Mouse (Mus musculus) cerebellum, postnatal 14 days (tissue): Measurements from ENCODE around the gene Swap70.
A peak's percentile ranks its signal among the peaks of the same experiment; 100 is the strongest.
"Not testable (repeated sequence)": the region's sequence is repeated elsewhere in the genome, so short reads cannot be mapped to it uniquely, and the experiment has no call there.

ENCODE experiments used
- DNase-seq, 2 experiments: peaks; one replicate each; pipeline ENCODE4 v3.0.0; 2021; ENCODE audit warnings: mixed read lengths in 2 of 2

Gene Swap70

GRCm38 (mm10) chr7:110221586-110222481 lies at the start of gene Swap70:
Gene Swap70, plus strand, starts transcription at chr7:110221711.
- peak; percentile 81 for DNase-seq

- DNase-seq, result no peak
Observed at GRCm38 (mm10) chr7:110179208-110179607, 42.3 kb upstream of the Swap70 start.

GRCm38 (mm10) chr7:110180613-110181012 lies 40.9 kb upstream of the Swap70 start:
- no peak for DNase-seq

- DNase-seq, result no peak
Observed at GRCm38 (mm10) chr7:110181446-110181845, 40.1 kb upstream of the Swap70 start.

GRCm38 (mm10) chr7:110184608-110185007 lies 36.9 kb upstream of the Swap70 start:
- no peak for DNase-seq

- no peak for DNase-seq
Observed at GRCm38 (mm10) chr7:110189951-110190350, 31.6 kb upstream of the Swap70 start.

- DNase-seq, result no peak
Observed at GRCm38 (mm10) chr7:110193186-110193585, 28.3 kb upstream of the Swap70 start.

- DNase-seq, result no peak
Observed at GRCm38 (mm10) chr7:110197176-110197575, 24.3 kb upstream of the Swap70 start.

GRCm38 (mm10) chr7:110201933-110202332 lies 19.6 kb upstream of the Swap70 start:
- DNase-seq, result no peak

- DNase-seq, result no peak
Observed at GRCm38 (mm10) chr7:110204208-110204607, 17.3 kb upstream of the Swap70 start.

GRCm38 (mm10) chr7:110208341-110208740 lies 13.2 kb upstream of the Swap70 start:
- DNase-seq, result no peak

- DNase-seq, result no peak
Observed at GRCm38 (mm10) chr7:110209422-110209821, 12.1 kb upstream of the Swap70 start.

GRCm38 (mm10) chr7:110211025-110211424 lies 10.5 kb upstream of the Swap70 start:
- no peak for DNase-seq

GRCm38 (mm10) chr7:110214882-110215281 lies 6.6 kb upstream of the Swap70 start:
- DNase-seq, result no peak

GRCm38 (mm10) chr7:110221051-110221585 lies 393 bp upstream of the Swap70 start:
- DNase-seq, result no peak

- DNase-seq, result no peak
Observed at GRCm38 (mm10) chr7:110222583-110223182, 1.2 kb downstream of the Swap70 start.

GRCm38 (mm10) chr7:110223727-110224510 lies 2.4 kb downstream of the Swap70 start:
- no peak for DNase-seq

GRCm38 (mm10) chr7:110226484-110226883 lies 5.0 kb downstream of the Swap70 start:
- DNase-seq, result no peak

- no peak for DNase-seq
Observed at GRCm38 (mm10) chr7:110229967-110230366, 8.5 kb downstream of the Swap70 start.

GRCm38 (mm10) chr7:110231127-110231526 lies 9.6 kb downstream of the Swap70 start:
- DNase-seq, result not testable (repeated sequence)

- DNase-seq, result no peak
Observed at GRCm38 (mm10) chr7:110236085-110236484, 14.6 kb downstream of the Swap70 start.

- DNase-seq, result no peak
Observed at GRCm38 (mm10) chr7:110237451-110237836, 15.9 kb downstream of the Swap70 start.

- DNase-seq, result no peak
Observed at GRCm38 (mm10) chr7:110237837-110238451, 16.4 kb downstream of the Swap70 start.
